Mouse (Mus musculus): ENCODE measurements at regions not wholly inside any gene's neighbourhood (a gene's known extent, or its start where the extent isn't known, plus 50 kb on each side); places are given as distances from the start of the nearest gene placed in this dataset.

- TF ChIP-seq POLR2A (IDR thresholded peaks at IDR 0.05; ENCODE audit: low read depth, low read length) (no peak), CTCF (IDR thresholded peaks at IDR 0.05; ENCODE audit: borderline replicate concordance, insufficient read depth, low read length) (no peak)
Observed at GRCm38 (mm10) chr1:35915526-35915925, 152.7 kb upstream of the Hs6st1 start.

Measured in embryonic fibroblast, embryonic 13.5 days (primary cell).